Mouse (Mus musculus) stomach, postnatal 0 days (tissue): ENCODE data around the gene Mbnl2. TPM values are rescaled to one million over a fixed set of nuclear protein-coding genes. Genes with fewer than 3 reads are reported as not detected.

Experiments used
- ATAC-seq: fragments of 200-750 bp; cut with Nextera tagmentation; 2 replicates; pipeline ENCODE4 v1.8.0; 2017; ENCODE audit not compliant: low FRiP score, low TSS enrichment
- DNase-seq: peaks from one replicate; pipeline ENCODE4 v3.0.0-alpha.2; 2016; ENCODE audit warnings: low spot score
- H3K27ac ChIP-seq: fragments of 300-500 bp; sonication (generic); replicated peaks from 2 replicates; pipeline ENCODE4 v1.5.1; 2014; ENCODE audit warnings: mild to moderate bottlenecking, control low read depth
- H3K27me3 ChIP-seq: fragments of 300-500 bp; sonication (generic); 2 replicates; pipeline ENCODE4 v1.6.1; 2014; ENCODE audit warnings: low read length; ENCODE audit not compliant: control insufficient read depth, insufficient read depth
- H3K36me3 ChIP-seq: fragments of 300-500 bp; sonication (generic); 2 replicates; pipeline ENCODE4 v1.6.1; 2014; ENCODE audit warnings: low read length, mixed read lengths; ENCODE audit not compliant: control insufficient read depth, insufficient read depth
- H3K4me1 ChIP-seq: fragments of 300-500 bp; sonication (generic); replicated peaks from 2 replicates; pipeline ENCODE4 v1.6.1; 2014; ENCODE audit warnings: antibody characterized with exemption; ENCODE audit not compliant: control insufficient read depth, insufficient read depth
- H3K4me2 ChIP-seq: fragments of 300-500 bp; sonication (generic); replicated peaks from 2 replicates; pipeline ENCODE4 v1.6.1; 2014; ENCODE audit warnings: low read depth, mild to moderate bottlenecking, control low read depth, moderate library complexity
- H3K4me3 ChIP-seq: fragments of 300-500 bp; sonication (generic); 2 replicates; pipeline ENCODE4 v1.5.1; 2014; ENCODE audit warnings: low read depth, low read length, control low read depth
- H3K9ac ChIP-seq: fragments of 300-500 bp; sonication (generic); 2 replicates; pipeline ENCODE4 v1.6.1; 2014; ENCODE audit warnings: mild to moderate bottlenecking, low read length, control low read depth, mixed read lengths
- H3K9me3 ChIP-seq: fragments of 300-500 bp; sonication (generic); 2 replicates; pipeline ENCODE4 v1.6.1; 2016; ENCODE audit warnings: low read length; ENCODE audit not compliant: control insufficient read depth
- CTCF ChIP-seq: IDR thresholded peaks from 2 replicates; pipeline ENCODE4 v1.5.1; 2016; ENCODE audit warnings: antibody characterized with exemption, low read depth, mild to moderate bottlenecking, moderate library complexity
- EP300 ChIP-seq: optimal IDR thresholded peaks from 2 replicates; pipeline ENCODE3; 2016; ENCODE audit warnings: antibody characterized with exemption
- WGBS: fragments of 180-500 bp; shearing (Covaris S2); extraction: QIAGEN DNeasy Blood & Tissue Kit; methylation state at CpG from one replicate; pipeline ENCODE4 v1.1.7; 2014; 5-methylcytosine and 5-hydroxymethylcytosine counted together
- polyA plus RNA-seq: library from polyadenylated mRNA; unstranded; fragments of >200 nt; fragmentation: Nextera tagmentation; extraction: Ambion mirVana; gene quantifications from 2 replicates; pipeline ENCODE4 v1.2.1, GENCODE M21; 2015

Mbnl2 gene
- polyA plus RNA-seq, 1 experiment from 2014 or later, result 104 TPM

DNA sequence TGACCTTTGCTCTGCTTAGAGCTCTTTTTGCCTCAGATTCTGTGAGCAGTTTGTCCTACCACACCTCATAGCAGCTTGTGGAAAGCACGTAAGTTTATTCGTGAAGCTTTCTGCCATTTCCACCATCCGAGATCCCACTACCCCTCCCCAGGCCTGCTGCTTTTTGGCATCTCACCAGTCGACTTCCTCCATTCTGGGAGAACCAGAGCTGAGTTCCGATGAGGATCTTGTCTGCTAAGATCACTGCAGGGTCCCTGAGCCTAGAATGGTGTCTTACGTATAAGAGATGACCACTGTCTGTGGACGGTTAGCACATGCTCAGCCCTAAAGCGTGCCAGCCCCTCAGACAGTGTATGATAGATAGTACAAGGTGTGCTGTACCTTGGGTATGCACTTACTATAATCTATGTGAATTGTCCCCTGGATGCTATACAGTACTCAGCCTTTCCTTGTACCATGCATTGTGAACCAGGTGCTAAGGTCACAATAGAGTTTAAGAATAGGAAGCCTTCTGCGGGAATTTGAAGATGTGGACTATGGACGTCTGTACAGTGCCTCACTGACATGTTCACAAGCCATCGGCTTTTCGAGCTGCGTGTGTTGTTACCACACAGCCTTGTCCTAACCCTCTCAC lies 55.5 kb downstream of the Mbnl2 start:
- TF ChIP-seq EP300 (no peak), CTCF (no peak)
- 78% methylated on average over 13 of the region's 13 CpGs for whole genome bisulfite sequencing
- Histone ChIP-seq H3K4me2 (no peak overlapping the region), H3K27ac (no peak overlapping the region), H3K9ac (no peak overlapping the region), H3K4me1 (no peaks in the 10 kb centered on the region; the same call in 1 of the 2 replicates), H3K4me3 (no peak overlapping the region), H3K9me3 (no peaks in the 10 kb centered on the region), H3K27me3 (no peaks in the 10 kb centered on the region), H3K36me3 (peaks cover 4% of the 10 kb centered on the region; the same call in 1 of the 2 replicates)
- ATAC-seq, result no peak
- DNase-seq, result no peak

DNA sequence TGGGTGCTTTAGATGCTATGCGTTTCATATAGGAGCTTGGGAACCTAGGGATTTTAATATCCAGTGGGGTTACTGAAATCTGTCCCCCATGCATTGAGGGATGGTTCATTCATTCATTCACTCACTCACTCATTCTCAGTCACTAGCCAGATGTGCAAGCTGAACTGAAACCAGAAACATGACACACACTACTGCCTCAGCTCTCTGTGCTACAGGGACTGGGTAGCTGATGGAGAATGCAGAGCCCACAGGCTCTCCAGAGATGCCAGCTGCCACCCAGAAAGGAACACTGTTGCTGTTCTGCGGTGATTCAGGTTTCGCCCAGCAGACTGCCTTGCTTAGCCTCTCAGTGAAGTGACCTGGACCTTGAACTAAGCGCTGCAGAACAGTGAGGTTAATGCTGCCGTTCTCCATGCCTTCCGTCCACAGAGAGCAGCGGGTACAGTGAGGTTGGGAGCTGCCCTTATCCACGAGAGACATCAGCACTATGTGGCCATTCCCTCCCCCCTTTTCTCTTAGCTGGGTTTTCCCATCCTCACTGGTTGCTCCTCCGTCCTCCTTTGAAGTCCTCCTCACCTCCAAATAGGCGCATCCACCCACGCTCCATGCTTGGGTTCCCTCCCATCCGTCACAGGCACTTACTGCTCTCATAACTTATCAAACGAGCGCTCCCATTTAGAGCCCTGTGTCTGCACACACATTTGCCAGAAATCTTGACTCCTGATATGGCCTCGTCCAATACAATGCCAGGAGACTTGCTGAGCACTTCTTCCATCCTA lies 58.2 kb downstream of the Mbnl2 start:
- 80% methylated on average over 15 of the region's 15 CpGs for WGBS

GRCm38 (mm10) chr14:120335366-120335765 lies 59.9 kb downstream of the Mbnl2 start:
- TF ChIP-seq CTCF (no peak), EP300 (no peak)
- WGBS, result 85% methylated on average over 9 of the region's 9 CpGs

More for the DNA sequence above, 58.2 kb downstream of the Mbnl2 start:
- Histone ChIP-seq H3K9ac (no peak overlapping the region), H3K27ac (no peak overlapping the region), H3K36me3 (no peaks in the 10 kb centered on the region; the same call in 1 of the 2 replicates), H3K4me1 (peaks cover 9% of the 10 kb centered on the region), H3K4me3 (no peak overlapping the region), H3K9me3 (no peaks in the 10 kb centered on the region), H3K27me3 (no peaks in the 10 kb centered on the region), H3K4me2 (no peak overlapping the region)
- DNase-seq (no peak), ATAC-seq (no peak)
- TF ChIP-seq EP300 (no peak), CTCF (no peak)

GRCm38 (mm10) chr14:120335871-120336270 lies 60.4 kb downstream of the Mbnl2 start:
- ATAC-seq, result no peak
- Histone ChIP-seq H3K27ac (0 out of 2 replicates have a peak overlapping the region, but pooled peaks have one; percentile 18), H3K9ac (no peak overlapping the region), H3K4me1 (peaks cover 9% of the 10 kb centered on the region), H3K36me3 (no peaks in the 10 kb centered on the region; the same call in 1 of the 2 replicates), H3K9me3 (no peaks in the 10 kb centered on the region), H3K4me2 (no peak overlapping the region), H3K4me3 (no peak overlapping the region), H3K27me3 (no peaks in the 10 kb centered on the region)
- DNase-seq, result no peak
- WGBS, result 62% methylated on average over 6 of the region's 6 CpGs
- no peak for TF ChIP-seq EP300
- TF ChIP-seq CTCF, result no peak

More at GRCm38 (mm10) chr14:120335366-120335765, 59.9 kb downstream of the Mbnl2 start:
- H3K4me1 ChIP-seq, result peaks cover 9% of the 10 kb centered on the region
- no peak for ATAC-seq
- no peak for DNase-seq
- no peak overlapping the region for H3K27ac ChIP-seq
- H3K9ac ChIP-seq, result no peak overlapping the region
- no peaks in the 10 kb centered on the region; the same call in 1 of the 2 replicates for H3K36me3 ChIP-seq
- H3K4me3 ChIP-seq, result no peak overlapping the region
- H3K4me2 ChIP-seq, result no peak overlapping the region
- H3K27me3 ChIP-seq, result no peaks in the 10 kb centered on the region
- H3K9me3 ChIP-seq, result no peaks in the 10 kb centered on the region

DNA sequence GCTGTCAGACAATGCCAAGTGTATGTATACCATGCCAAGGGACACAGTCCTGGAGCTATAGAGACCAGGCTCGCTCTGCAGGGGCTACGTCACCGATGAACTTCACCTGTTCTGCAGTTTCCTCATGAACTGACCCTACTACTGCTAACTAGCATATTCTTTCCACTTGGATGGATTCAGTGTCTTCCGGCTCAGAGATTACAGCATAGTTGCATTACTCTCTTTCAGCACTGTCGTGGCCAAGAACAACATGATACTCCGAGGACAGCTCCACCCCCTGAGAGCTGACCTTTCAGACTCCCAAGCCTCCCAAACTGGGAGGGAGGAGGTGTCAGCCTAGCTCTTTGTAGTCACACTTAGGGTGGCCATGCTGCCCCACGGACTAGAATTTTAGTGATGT lies 60.9 kb downstream of the Mbnl2 start:
- no peak overlapping the region for H3K9ac ChIP-seq
- H3K36me3 ChIP-seq, result no peaks in the 10 kb centered on the region; the same call in 1 of the 2 replicates
- ATAC-seq (no peak), DNase-seq (no peak)
- H3K4me2 ChIP-seq, result no peak overlapping the region
- H3K27ac ChIP-seq, result 0 out of 2 replicates have a peak overlapping the region, but pooled peaks have one; percentile 18
- peaks cover 9% of the 10 kb centered on the region for H3K4me1 ChIP-seq
- TF ChIP-seq EP300, result no peak
- TF ChIP-seq CTCF, result no peak
- H3K9me3 ChIP-seq, result no peaks in the 10 kb centered on the region
- no peak overlapping the region for H3K4me3 ChIP-seq
- 48% methylated on average over 7 of the region's 7 CpGs for WGBS
- H3K27me3 ChIP-seq, result no peaks in the 10 kb centered on the region
